Mouse (Mus musculus) urinary bladder, postnatal 25 days (tissue): ENCODE measurements at regions not wholly inside any gene's neighbourhood (a gene's known extent, or its start where the extent isn't known, plus 50 kb on each side); places are given as distances from the start of the nearest gene placed in this dataset.
A peak's percentile ranks its signal among the peaks of the same experiment; 100 is the strongest.

ENCODE experiments used
- DNase-seq: peaks from one replicate; pipeline ENCODE4 v3.0.0; 2022; ENCODE audit warnings: low spot score

- peak; percentile 5 for DNase-seq
Observed at GRCm38 (mm10) chr1:183853956-183854613, 159.0 kb upstream of the Dusp10 start.

- no peak for DNase-seq
Observed at GRCm38 (mm10) chr1:183865111-183865510, 148.0 kb upstream of the Dusp10 start.

- no peak for DNase-seq
Observed at GRCm38 (mm10) chr1:183865586-183865985, 147.5 kb upstream of the Dusp10 start.

GRCm38 (mm10) chr1:183868965-183869364, 144.1 kb upstream of the Dusp10 start:
- DNase-seq: no peak

GRCm38 (mm10) chr1:183895936-183896335, 117.2 kb upstream of the Dusp10 start:
- no peak for DNase-seq

GRCm38 (mm10) chr1:183898091-183898490, 115.0 kb upstream of the Dusp10 start:
- DNase-seq: no peak

GRCm38 (mm10) chr1:183904564-183904963, 108.5 kb upstream of the Dusp10 start:
- DNase-seq: no peak

- DNase-seq: peak; percentile 34
Observed at GRCm38 (mm10) chr1:183905345-183906142, 107.6 kb upstream of the Dusp10 start.

GRCm38 (mm10) chr1:183917656-183918055, 95.4 kb upstream of the Dusp10 start:
- no peak for DNase-seq

- DNase-seq: no peak
Observed at GRCm38 (mm10) chr1:183921262-183921661, 91.8 kb upstream of the Dusp10 start.

GRCm38 (mm10) chr1:183928539-183928938, 84.6 kb upstream of the Dusp10 start:
- DNase-seq: no peak

GRCm38 (mm10) chr1:183930363-183930982, 82.6 kb upstream of the Dusp10 start:
- no peak for DNase-seq

GRCm38 (mm10) chr1:183931141-183931540, 82.0 kb upstream of the Dusp10 start:
- DNase-seq: no peak

- DNase-seq: no peak
Observed at GRCm38 (mm10) chr1:183933845-183934244, 79.3 kb upstream of the Dusp10 start.

- no peak for DNase-seq
Observed at GRCm38 (mm10) chr1:183937166-183937565, 75.9 kb upstream of the Dusp10 start.

GRCm38 (mm10) chr1:183938361-183938760, 74.7 kb upstream of the Dusp10 start:
- no peak for DNase-seq

GRCm38 (mm10) chr1:183940706-183941105, 72.4 kb upstream of the Dusp10 start:
- DNase-seq: no peak

- no peak for DNase-seq
Observed at GRCm38 (mm10) chr1:183946241-183946640, 66.9 kb upstream of the Dusp10 start.

GRCm38 (mm10) chr1:183947066-183947465, 66.0 kb upstream of the Dusp10 start:
- no peak for DNase-seq

- no peak for DNase-seq
Observed at GRCm38 (mm10) chr1:183949205-183949604, 63.9 kb upstream of the Dusp10 start.

GRCm38 (mm10) chr1:183954086-183954485, 59.0 kb upstream of the Dusp10 start:
- DNase-seq: no peak

- no peak for DNase-seq
Observed at GRCm38 (mm10) chr1:183956391-183956790, 56.7 kb upstream of the Dusp10 start.

GRCm38 (mm10) chr1:183961383-183961782, 51.7 kb upstream of the Dusp10 start:
- no peak for DNase-seq
